Mouse (Mus musculus) heart, postnatal 25 days (tissue): Measurements from ENCODE around the gene Baz1b. TPM values are rescaled to one million over a fixed set of nuclear protein-coding genes. Genes with fewer than 3 reads are reported as not detected.

Experiments
- DNase-seq: peaks from one replicate; pipeline ENCODE4 v3.0.0; 2022; ENCODE audit warnings: low spot score
- intact Hi-C: fragments of 180-260 bp; cut with DNase I; formaldehyde crosslinking; loops from one replicate; pipeline ENCODE4 v1.15.1; 2025
- total RNA-seq, 2 experiments: library from RNA; stranded (reverse); gene quantifications; 2 replicates each; pipeline ENCODE4 v1.2.3; 2021

Baz1b gene
- 10 to 100 TPM; 38.2 to 45.3 TPM for total RNA-seq

GRCm38 (mm10) chr5:135186621-135187348 lies at the start of gene Baz1b:
TSS of gene Baz1b (plus strand) at chr5:135187264.
- DNase-seq = peak; percentile 99
- intact Hi-C loops = loop anchor here (1.0 to 5.0 kb wide), 3 partner anchors 17 to 506 kb away; no protein-coding TSS in a partner anchor

GRCm38 (mm10) chr5:135139881-135140280 lies 47.2 kb upstream of the Baz1b start:
- DNase-seq = no peak
- intact Hi-C loops = no loop called here

- DNase-seq = no peak
- intact Hi-C loops = no loop called here
These were observed 42.6 kb upstream of the Baz1b start for GRCm38 (mm10) chr5:135144469-135144868.

GRCm38 (mm10) chr5:135145532-135145931 lies 41.5 kb upstream of the Baz1b start:
- intact Hi-C loops = no loop called here
- no peak for DNase-seq

GRCm38 (mm10) chr5:135145955-135146354 lies 41.1 kb upstream of the Baz1b start:
- intact Hi-C loops = no loop called here
- no peak for DNase-seq

GRCm38 (mm10) chr5:135148715-135149052 lies 38.4 kb upstream of the Baz1b start:
- intact Hi-C loops = no loop called here

GRCm38 (mm10) chr5:135149053-135149819 lies 37.8 kb upstream of the Baz1b start, which contains the start of gene Tbl2:
TSS of gene Tbl2 (plus strand) at chr5:135149657.
- intact Hi-C loops = no loop called here

More at GRCm38 (mm10) chr5:135148715-135149052, 38.4 kb upstream of the Baz1b start:
- DNase-seq = no peak

GRCm38 (mm10) chr5:135149820-135150178 lies 37.3 kb upstream of the Baz1b start:
- intact Hi-C loops = loop anchor here (2.0 kb wide), 2 partner anchors 17 to 41 kb away; no protein-coding TSS in a partner anchor
- no peak for DNase-seq

More at GRCm38 (mm10) chr5:135149053-135149819, 37.8 kb upstream of the Baz1b start, which contains the start of gene Tbl2:
- DNase-seq = peak; percentile 98

- intact Hi-C loops = no loop called here
- no peak for DNase-seq
These were observed 30.6 kb upstream of the Baz1b start for GRCm38 (mm10) chr5:135156496-135156895.

GRCm38 (mm10) chr5:135161221-135161620 lies 25.8 kb upstream of the Baz1b start:
- intact Hi-C loops = no loop called here
- DNase-seq = peak; percentile 56

- intact Hi-C loops = no loop called here
- DNase-seq = no peak
These were observed 25.4 kb upstream of the Baz1b start for GRCm38 (mm10) chr5:135161650-135162049.

- intact Hi-C loops = no loop called here
- no peak for DNase-seq
These were observed 24.7 kb upstream of the Baz1b start for GRCm38 (mm10) chr5:135162361-135162760.

GRCm38 (mm10) chr5:135162821-135163220 lies 24.2 kb upstream of the Baz1b start:
- DNase-seq = no peak
- intact Hi-C loops = no loop called here

- intact Hi-C loops = loop anchor here (2.0 kb wide), 1 partner anchor 16 kb away; no protein-coding TSS in a partner anchor
- DNase-seq = no peak
These were observed 20.2 kb upstream of the Baz1b start for GRCm38 (mm10) chr5:135166909-135167308.

- intact Hi-C loops = loop anchor here (2.0 kb wide), 1 partner anchor 17 kb away; no protein-coding TSS in a partner anchor
- no peak for DNase-seq
These were observed 19.6 kb upstream of the Baz1b start for GRCm38 (mm10) chr5:135167469-135167868.

GRCm38 (mm10) chr5:135168063-135169062 lies 18.7 kb upstream of the Baz1b start, which contains the start of gene Bcl7b:
TSS of gene Bcl7b (plus strand) at chr5:135168283.
- DNase-seq = peak; percentile 98
- intact Hi-C loops = loop anchor here (1.0 kb wide), 1 partner anchor 18 kb away; no protein-coding TSS in a partner anchor

GRCm38 (mm10) chr5:135169479-135169878 lies 17.6 kb upstream of the Baz1b start:
- DNase-seq = no peak
- intact Hi-C loops = loop anchor here (1.0 kb wide), 1 partner anchor 17 kb away; no protein-coding TSS in a partner anchor

GRCm38 (mm10) chr5:135171688-135172220 lies 15.3 kb upstream of the Baz1b start:
- intact Hi-C loops = no loop called here
- DNase-seq = no peak

- no peak for DNase-seq
- intact Hi-C loops = no loop called here
These were observed 14.1 kb upstream of the Baz1b start for GRCm38 (mm10) chr5:135172986-135173385.
